Mouse (Mus musculus) embryonic facial prominence, embryonic 11.5 days (tissue): ENCODE data around the gene Numbl. TPM values are rescaled to one million over a fixed set of nuclear protein-coding genes. Genes with fewer than 3 reads are reported as not detected.

Source experiments
- ATAC-seq: fragments of 200-750 bp; cut with Nextera tagmentation; replicated peaks from 2 replicates; pipeline ENCODE4 v1.8.0; 2017; ENCODE audit warnings: low read depth; ENCODE audit not compliant: insufficient number of reproducible peaks, low FRiP score, low TSS enrichment
- DNase-seq: peaks from one replicate; pipeline ENCODE4 v3.0.0-alpha.2; 2015; ENCODE audit warnings: low spot score
- H3K27ac ChIP-seq: fragments of 300-500 bp; sonication (generic); replicated peaks from 2 replicates; pipeline ENCODE4 v1.5.1; 2014; ENCODE audit warnings: mild to moderate bottlenecking, low read depth, low read length, control low read depth
- H3K27me3 ChIP-seq: fragments of 300-500 bp; sonication (generic); 2 replicates; pipeline ENCODE4 v1.6.1; 2014; ENCODE audit warnings: mild to moderate bottlenecking, low read length, moderate library complexity, mixed read lengths; ENCODE audit not compliant: control insufficient read depth, insufficient read depth
- H3K36me3 ChIP-seq: fragments of 300-500 bp; sonication (generic); replicated peaks from 2 replicates; pipeline ENCODE4 v1.6.1; 2014; ENCODE audit warnings: low read depth, mild to moderate bottlenecking, low read length, moderate library complexity, mixed read lengths; ENCODE audit not compliant: control insufficient read depth, insufficient read depth
- H3K4me1 ChIP-seq: fragments of 300-500 bp; sonication (generic); 2 replicates; pipeline ENCODE4 v1.6.1; 2014; ENCODE audit warnings: low read length, mixed read lengths; ENCODE audit not compliant: control insufficient read depth, insufficient read depth
- H3K4me2 ChIP-seq: fragments of 300-500 bp; sonication (generic); 2 replicates; pipeline ENCODE4 v1.6.1; 2014; ENCODE audit warnings: low read depth, mild to moderate bottlenecking, control low read depth, low read length, moderate library complexity
- H3K4me3 ChIP-seq: fragments of 300-500 bp; sonication (generic); 2 replicates; pipeline ENCODE4 v1.5.1; 2014; ENCODE audit warnings: low read depth, low read length, control low read depth
- H3K9ac ChIP-seq: fragments of 300-500 bp; sonication (generic); replicated peaks from 2 replicates; pipeline ENCODE4 v1.6.1; 2014; ENCODE audit warnings: mild to moderate bottlenecking, control low read depth, low read length
- H3K9me3 ChIP-seq: fragments of 300-500 bp; sonication (generic); replicated peaks from 2 replicates; pipeline ENCODE4 v1.6.1; 2016; ENCODE audit warnings: mild to moderate bottlenecking, low read length, inconsistent platforms, mixed read lengths; ENCODE audit not compliant: control insufficient read depth
- WGBS: fragments of 180-500 bp; shearing (Covaris S2); extraction: QIAGEN DNeasy Blood & Tissue Kit; methylation state at CpG from one replicate; pipeline ENCODE4 v1.1.7; 2014; 5-methylcytosine and 5-hydroxymethylcytosine counted together
- polyA plus RNA-seq: library from polyadenylated mRNA; unstranded; fragments of >200 nt; fragmentation: Nextera tagmentation; extraction: Ambion mirVana; gene quantifications from 2 replicates; pipeline ENCODE4 v1.2.1, GENCODE M21; 2014

The Numbl gene
- polyA plus RNA-seq, 1 experiment from 2014 or later: 9.5 TPM

- ATAC-seq (no peak), DNase-seq (peak; percentile 12)
- Histone ChIP-seq H3K27me3 (no peaks in the 10 kb centered on the region), H3K27ac (peak overlapping the region; percentile 56; the same call in 1 of the 2 replicates), H3K9me3 (no peaks in the 10 kb centered on the region), H3K36me3 (no peaks in the 10 kb centered on the region), H3K4me1 (peaks cover 6% of the 10 kb centered on the region; the same call in 1 of the 2 replicates), H3K4me2 (peak overlapping the region; percentile 65), H3K9ac (peak overlapping the region; percentile 32; the same call in 1 of the 2 replicates), H3K4me3 (peak overlapping the region; percentile 10; the same call in 1 of the 2 replicates)
- 14% methylated on average over 27 of the region's 27 CpGs for WGBS
Observed at GRCm38 (mm10) chr7:27257046-27257851, 984 bp upstream of the Numbl start.

GRCm38 (mm10) chr7:27257852-27258204 lies 405 bp upstream of the Numbl start:
- Histone ChIP-seq H3K4me2 (peak overlapping the region; percentile 65), H3K27ac (peak overlapping the region; percentile 56; the same call in 1 of the 2 replicates), H3K9me3 (no peaks in the 10 kb centered on the region), H3K27me3 (no peaks in the 10 kb centered on the region), H3K4me1 (peaks cover 6% of the 10 kb centered on the region; the same call in 1 of the 2 replicates), H3K9ac (peak overlapping the region; percentile 32; the same call in 1 of the 2 replicates), H3K4me3 (peak overlapping the region; percentile 84), H3K36me3 (peaks cover under 1% of the 10 kb centered on the region; the same call in 1 of the 2 replicates)
- WGBS: 4% methylated on average over 3 of the region's 6 CpGs
- ATAC-seq: peak; percentile 16; the same call in 1 of the 2 replicates
- DNase-seq: peak; percentile 23

- Histone ChIP-seq H3K27me3 (no peaks in the 10 kb centered on the region), H3K9ac (peak overlapping the region; percentile 87), H3K36me3 (peaks cover 3% of the 10 kb centered on the region; the same call in 1 of the 2 replicates), H3K27ac (peak overlapping the region; percentile 52; the same call in 1 of the 2 replicates), H3K9me3 (no peaks in the 10 kb centered on the region), H3K4me2 (peak overlapping the region; percentile 81), H3K4me3 (peak overlapping the region; percentile 84), H3K4me1 (peaks cover 6% of the 10 kb centered on the region; the same call in 1 of the 2 replicates)
- no peak for DNase-seq
- no peak for ATAC-seq
- WGBS: 1% methylated on average over 9 of the region's 9 CpGs
Observed at GRCm38 (mm10) chr7:27259271-27259721, 1.1 kb downstream of the Numbl start.

- Histone ChIP-seq H3K4me3 (peak overlapping the region; percentile 84), H3K9me3 (no peaks in the 10 kb centered on the region), H3K9ac (peak overlapping the region; percentile 87), H3K4me1 (peaks cover 6% of the 10 kb centered on the region; the same call in 1 of the 2 replicates), H3K27ac (0 out of 2 replicates have a peak overlapping the region, but pooled peaks have one; percentile 52), H3K36me3 (peaks cover 3% of the 10 kb centered on the region; the same call in 1 of the 2 replicates), H3K4me2 (peak overlapping the region; percentile 81), H3K27me3 (no peaks in the 10 kb centered on the region)
- 44% methylated on average over 5 of the region's 5 CpGs for WGBS
- ATAC-seq (no peak), DNase-seq (no peak)
Observed at GRCm38 (mm10) chr7:27259771-27260170, 1.5 kb downstream of the Numbl start.

GRCm38 (mm10) chr7:27260856-27261255 lies 2.6 kb downstream of the Numbl start:
- WGBS: 80% methylated on average over 7 of the region's 7 CpGs
- Histone ChIP-seq H3K4me3 (no peak overlapping the region), H3K27me3 (no peaks in the 10 kb centered on the region), H3K4me2 (no peak overlapping the region), H3K36me3 (peaks cover 3% of the 10 kb centered on the region; the same call in 1 of the 2 replicates), H3K27ac (no peak overlapping the region), H3K4me1 (peaks cover 6% of the 10 kb centered on the region; the same call in 1 of the 2 replicates), H3K9me3 (no peaks in the 10 kb centered on the region), H3K9ac (no peak overlapping the region)
- DNase-seq: no peak
- ATAC-seq: no peak

GRCm38 (mm10) chr7:27261888-27262287 lies 3.7 kb downstream of the Numbl start:
- WGBS: 81% methylated on average over 6 of the region's 6 CpGs
- DNase-seq (no peak), ATAC-seq (no peak)
- H3K36me3 ChIP-seq: peaks cover 3% of the 10 kb centered on the region; the same call in 1 of the 2 replicates
- H3K27me3 ChIP-seq: no peaks in the 10 kb centered on the region
- H3K4me1 ChIP-seq: peaks cover 6% of the 10 kb centered on the region; the same call in 1 of the 2 replicates
- H3K4me2 ChIP-seq: no peak overlapping the region
- no peak overlapping the region for H3K4me3 ChIP-seq
- H3K9me3 ChIP-seq: no peaks in the 10 kb centered on the region
- H3K9ac ChIP-seq: no peak overlapping the region
- no peak overlapping the region for H3K27ac ChIP-seq

GRCm38 (mm10) chr7:27264761-27265160 lies 6.5 kb downstream of the Numbl start:
- DNase-seq (no peak), ATAC-seq (no peak)
- no peak overlapping the region for H3K27ac ChIP-seq
- H3K36me3 ChIP-seq: peaks cover 3% of the 10 kb centered on the region; the same call in 1 of the 2 replicates
- H3K4me3 ChIP-seq: no peak overlapping the region
- no peak overlapping the region for H3K9ac ChIP-seq
- no peak overlapping the region for H3K4me2 ChIP-seq
- no peaks in the 10 kb centered on the region for H3K27me3 ChIP-seq
- WGBS: 86% methylated on average over 12 of the region's 12 CpGs
- 0 out of 2 replicates have a peak, but pooled peaks cover under 1% of the 10 kb centered on the region for H3K4me1 ChIP-seq
- no peaks in the 10 kb centered on the region for H3K9me3 ChIP-seq
